Mouse (Mus musculus) left cerebral cortex, postnatal 25 days (tissue): ENCODE results near the gene Adamtsl5. TPM values are rescaled to one million over a fixed set of nuclear protein-coding genes. Genes with fewer than 3 reads are reported as not detected.
A peak's percentile ranks its signal among the peaks of the same experiment; 100 is the strongest.
"Not testable (repeated sequence)": the region's sequence is repeated elsewhere in the genome, so short reads cannot be mapped to it uniquely, and the experiment has no call there.

Source experiments
- DNase-seq, 2 experiments: peaks; one replicate each; pipeline ENCODE4 v3.0.0; 2022; ENCODE audit warnings: low spot score in 2 of 2, mixed read lengths in 1 of 2
- intact Hi-C: fragments of 180-260 bp; cut with DNase I; formaldehyde crosslinking; loops from one replicate; pipeline ENCODE4 v1.15.1; 2025
- total RNA-seq, 2 experiments: library from RNA; stranded (reverse); gene quantifications; 2 replicates each; pipeline ENCODE4 v1.2.3; 2021

The Adamtsl5 gene
- total RNA-seq, 2 experiments from 2014 or later: 5.1 to 7.4 TPM

DNA sequence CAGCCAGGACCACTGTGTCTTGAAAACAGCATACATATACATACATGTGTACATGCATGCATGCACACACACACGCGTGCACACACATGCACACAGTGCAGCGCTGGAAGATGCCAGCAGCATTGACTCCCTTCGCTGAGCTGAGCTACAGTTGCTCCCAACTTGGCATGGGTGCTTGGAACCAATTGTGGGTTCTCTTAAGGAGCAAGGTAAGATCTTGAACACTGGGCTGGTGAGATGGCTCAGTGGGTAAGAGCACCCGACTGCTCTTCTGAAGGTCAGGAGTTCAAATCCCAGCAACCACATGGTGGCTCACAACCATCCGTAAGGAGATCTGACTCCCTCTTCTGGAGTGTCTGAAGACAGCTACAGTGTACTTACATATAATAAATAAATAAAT, 2.3 kb downstream of the Adamtsl5 start:
- intact Hi-C loops, DNase-seq: not testable (repeated sequence)

DNA sequence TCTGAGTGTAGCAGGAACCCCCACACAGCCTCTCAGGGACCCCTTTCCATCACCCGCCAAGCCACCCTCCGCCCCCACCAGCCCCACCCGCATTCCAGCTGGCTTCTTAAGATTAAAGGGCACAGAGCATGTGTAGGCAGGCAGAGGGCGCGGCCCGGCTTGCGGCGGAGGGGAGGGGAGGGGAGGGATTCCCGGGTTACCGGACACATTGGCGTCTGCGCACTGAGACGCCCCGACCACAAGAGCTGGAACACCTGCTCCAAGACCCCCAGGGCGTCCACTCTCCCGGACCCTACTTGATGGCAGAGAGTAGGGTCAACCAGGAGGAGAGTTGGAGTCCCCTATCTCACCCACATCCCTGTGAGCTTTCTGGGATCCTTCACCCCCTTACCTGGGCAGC, 3.1 kb downstream of the Adamtsl5 start:
- no peak for DNase-seq

DNA sequence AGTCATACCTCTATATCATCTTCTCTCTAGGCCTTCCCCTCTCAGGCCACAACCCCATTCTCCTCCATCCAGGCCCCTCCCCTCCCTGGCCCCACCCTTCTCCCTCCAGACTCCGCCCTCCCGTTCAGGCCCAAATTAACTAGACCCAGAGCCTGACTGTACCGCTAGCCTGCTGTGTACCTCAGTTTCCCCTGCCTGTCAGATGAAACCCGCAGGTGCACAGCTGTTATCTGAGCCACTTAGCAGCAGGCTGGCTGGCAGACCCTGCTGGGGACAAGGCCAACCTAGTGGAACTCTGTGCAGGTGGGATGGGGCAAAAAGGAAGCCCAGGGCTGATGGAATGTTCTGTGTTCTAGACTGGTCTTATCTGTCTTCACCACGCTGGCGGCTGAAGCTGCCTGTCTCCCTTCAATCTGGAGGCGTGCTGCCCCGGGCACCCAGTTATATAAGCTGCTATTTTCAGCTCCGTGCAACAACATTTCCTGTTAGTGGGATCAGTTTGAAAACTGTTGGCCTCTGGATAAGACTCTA, 4.0 kb downstream of the Adamtsl5 start:
- DNase-seq: peak in 1 of 2 experiments; percentile 46
- intact Hi-C loops: no loop called here

More for the DNA sequence above, 3.1 kb downstream of the Adamtsl5 start:
- intact Hi-C loops: no loop called here

DNA sequence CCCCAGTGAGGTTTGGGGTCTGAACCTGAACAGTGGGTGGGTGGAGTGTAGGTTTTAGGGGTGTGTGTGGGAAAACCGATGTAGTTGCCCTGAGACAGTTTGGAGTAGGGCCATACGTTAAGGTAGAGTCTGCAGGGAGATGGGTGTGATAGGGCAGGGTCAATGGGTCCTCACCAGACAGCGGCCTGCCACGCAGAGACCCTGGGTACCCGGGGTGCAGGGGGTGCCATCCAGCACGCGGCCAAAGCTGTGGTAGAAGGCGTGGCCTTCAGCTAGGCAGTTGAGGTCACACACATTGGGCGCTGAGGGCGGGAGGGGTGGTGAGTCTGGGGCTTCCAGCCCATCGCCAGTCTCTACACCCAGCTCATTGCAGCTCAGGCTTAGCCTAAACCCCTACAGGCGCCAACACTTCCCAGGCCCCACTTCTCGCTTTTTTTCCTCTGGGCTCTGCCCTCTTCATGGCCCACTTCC, 4.8 kb downstream of the Adamtsl5 start:
- intact Hi-C loops: no loop called here
- no peak for DNase-seq

DNA sequence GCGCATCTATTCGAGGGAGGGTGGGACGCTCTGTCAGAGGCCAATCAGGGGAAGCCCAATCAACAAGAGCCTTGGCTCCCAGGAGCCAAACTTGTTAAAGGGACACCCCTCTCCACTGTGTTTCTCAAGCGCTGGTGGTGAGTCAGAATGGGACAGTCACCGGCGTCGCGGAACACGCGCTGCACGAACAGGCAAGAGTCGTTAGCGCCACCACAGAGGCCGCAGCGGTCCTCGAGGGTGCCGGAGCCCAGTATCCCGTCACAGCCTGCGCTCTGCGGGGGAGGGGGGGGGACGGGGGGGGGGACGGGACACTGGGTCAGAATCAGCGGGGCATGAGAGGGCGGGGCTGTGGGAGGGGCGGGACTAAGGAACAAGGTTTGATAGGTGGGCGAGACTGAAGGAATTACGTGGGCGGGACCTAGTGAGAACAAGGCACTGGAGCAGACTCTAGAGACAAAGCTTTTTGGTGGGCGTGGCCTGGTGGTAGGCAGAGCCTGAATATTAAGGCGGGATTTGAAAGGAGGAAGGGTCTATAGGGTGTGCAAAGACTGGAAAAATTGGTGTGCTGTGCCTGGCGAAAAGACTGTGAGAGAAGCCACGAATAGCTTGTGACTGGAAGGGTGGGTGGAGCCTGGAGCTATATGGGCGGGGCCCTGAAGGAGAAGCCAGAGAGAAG, 5.3 kb downstream of the Adamtsl5 start:
- peak in 1 of 2 experiments; percentile 54 for DNase-seq
- intact Hi-C loops: no loop called here

DNA sequence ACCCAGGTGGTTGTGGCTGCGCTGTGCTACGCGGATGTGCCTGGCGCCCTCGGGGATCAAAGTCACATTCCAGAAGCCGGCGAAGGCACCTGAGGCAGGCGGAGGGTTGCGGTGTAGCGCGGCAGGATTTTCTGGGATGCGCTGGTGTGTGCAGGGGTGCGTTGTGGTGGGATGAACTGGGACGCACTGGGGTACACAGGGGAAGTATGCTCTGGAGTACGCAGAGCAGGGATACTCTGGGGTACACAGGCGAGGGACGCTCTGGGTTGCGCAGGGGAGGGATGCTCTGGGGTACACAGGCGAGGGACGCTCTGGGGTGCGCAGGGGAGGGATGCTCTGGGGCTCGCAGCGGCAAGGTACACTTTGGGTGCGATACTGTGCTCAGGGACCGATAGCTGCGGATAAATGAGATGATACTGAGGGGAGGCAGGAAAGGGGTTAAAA, 5.9 kb downstream of the Adamtsl5 start:
- intact Hi-C loops: no loop called here
- DNase-seq: no peak

DNA sequence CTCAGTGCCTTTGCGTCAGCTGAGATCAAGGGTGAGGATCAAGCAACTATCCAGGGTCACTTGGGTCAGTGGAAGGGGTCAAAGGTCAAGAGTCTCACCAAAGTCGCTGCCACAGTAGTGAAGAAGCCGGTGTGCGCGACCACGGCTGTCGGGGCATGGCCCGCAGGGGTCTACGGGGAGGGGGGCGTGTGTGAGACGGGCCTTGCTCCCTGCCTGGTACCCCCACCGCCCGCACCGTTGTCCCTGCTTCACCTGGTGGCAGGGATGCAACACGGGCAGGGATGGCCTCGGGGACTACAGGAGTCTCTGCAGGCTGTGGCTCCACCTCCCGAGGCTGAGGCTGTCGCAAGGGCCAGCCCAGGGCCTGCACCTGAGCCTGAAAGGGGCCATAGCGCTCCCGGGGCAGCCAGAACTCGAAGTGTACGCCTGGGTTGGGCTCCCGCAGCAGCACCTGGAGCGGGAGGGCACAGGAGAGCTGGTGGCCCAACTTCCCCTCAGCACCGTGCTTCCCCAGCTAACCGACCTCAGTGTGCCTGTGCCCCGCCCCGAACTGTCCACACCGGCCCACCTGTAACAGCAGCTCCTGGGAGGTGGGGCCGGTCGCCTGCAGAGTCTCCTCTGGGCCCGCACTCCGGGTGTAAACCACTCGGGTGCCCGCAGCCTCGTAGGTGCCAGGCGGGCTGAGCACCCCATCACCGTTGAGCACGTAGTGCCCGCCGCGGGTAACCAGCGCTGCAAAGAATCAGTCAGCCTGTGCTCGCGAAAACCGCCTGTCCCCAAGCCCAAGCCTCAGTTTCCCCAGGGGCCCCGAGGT, 6.5 kb downstream of the Adamtsl5 start:
- no peak for DNase-seq
- intact Hi-C loops: no loop called here

DNA sequence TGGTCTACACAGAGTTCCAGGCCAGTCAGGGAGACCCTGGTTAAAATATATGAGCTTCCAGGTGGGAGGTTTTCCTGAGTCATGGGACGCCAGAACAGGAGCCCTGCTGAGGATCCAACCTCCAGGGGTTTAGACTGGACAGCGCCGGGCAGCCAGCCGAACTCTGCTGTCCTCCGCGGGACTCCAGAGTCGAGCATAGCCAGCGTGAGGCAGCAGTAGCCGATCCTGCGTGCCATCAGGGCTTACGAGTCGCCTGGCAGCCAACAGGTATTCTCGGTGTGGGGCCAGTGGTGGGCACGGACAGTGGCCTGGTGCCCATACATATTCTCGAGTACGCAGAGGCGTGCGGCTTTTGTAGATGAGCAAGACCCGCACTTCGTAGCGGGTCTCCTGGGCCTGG, 7.2 kb downstream of the Adamtsl5 start:
- intact Hi-C loops: no loop called here
- no peak for DNase-seq

DNA sequence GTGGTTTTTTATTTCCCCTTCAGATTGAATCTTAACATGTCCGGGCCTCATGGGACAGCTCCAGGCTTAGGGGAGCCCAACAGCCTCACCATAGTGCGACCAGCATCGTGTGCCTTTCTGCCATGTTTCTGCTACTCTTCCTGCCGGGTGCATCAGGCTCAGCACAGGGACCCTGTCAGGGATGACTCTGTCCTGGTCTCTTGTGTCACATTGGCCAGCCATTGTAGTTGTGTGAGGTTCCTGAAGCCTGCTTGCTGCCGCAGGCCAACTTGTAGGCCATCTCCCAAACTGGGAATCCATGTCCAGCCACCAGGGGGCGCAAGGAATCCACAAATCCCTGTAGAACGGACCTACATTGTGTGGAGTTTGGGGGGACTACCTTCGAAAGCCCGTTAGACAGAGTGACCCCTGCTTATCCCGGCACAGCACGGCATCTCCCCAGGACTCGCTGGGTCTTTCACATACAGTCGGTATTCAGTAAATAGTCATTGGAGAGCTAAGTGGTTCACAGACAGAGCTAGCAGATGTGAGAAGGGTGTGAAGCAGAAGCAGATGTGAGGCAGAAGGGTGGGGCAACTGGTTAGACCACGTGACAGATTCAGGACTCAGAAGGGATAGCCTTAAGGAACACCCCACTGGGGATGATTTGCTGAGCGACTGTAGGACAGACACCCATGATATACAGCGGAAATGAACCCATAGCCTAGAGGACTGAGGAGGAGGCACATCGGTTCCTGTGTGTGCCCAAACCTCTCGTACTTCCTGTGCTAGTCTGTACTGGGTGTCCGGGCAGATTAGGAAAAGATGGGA, 8.1 kb downstream of the Adamtsl5 start:
- intact Hi-C loops: loop anchor here (1.0 kb wide), 1 partner anchor 34 kb away; no protein-coding TSS in a partner anchor
- peak; percentile 81 to 85 for DNase-seq

DNA sequence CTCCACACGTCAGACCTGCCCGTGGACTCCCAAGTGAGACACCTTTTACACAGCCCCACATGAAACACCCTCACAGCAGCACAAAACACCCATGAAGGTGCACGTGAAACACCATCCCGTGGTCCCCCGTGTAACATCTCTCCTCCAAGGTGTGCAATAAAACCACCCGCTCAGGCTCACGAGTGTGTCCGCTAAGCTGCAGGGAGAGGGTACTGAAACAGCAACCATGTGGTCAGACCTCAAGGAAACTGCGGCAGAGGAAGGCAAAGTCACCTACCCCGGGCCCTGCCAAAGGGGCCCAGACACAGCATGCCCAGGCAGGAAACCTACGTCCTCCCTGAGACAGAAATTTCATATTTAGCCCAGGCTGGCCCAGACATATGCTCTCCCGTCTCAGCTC, 11.9 kb downstream of the Adamtsl5 start:
- DNase-seq: no peak
- intact Hi-C loops: no loop called here

DNA sequence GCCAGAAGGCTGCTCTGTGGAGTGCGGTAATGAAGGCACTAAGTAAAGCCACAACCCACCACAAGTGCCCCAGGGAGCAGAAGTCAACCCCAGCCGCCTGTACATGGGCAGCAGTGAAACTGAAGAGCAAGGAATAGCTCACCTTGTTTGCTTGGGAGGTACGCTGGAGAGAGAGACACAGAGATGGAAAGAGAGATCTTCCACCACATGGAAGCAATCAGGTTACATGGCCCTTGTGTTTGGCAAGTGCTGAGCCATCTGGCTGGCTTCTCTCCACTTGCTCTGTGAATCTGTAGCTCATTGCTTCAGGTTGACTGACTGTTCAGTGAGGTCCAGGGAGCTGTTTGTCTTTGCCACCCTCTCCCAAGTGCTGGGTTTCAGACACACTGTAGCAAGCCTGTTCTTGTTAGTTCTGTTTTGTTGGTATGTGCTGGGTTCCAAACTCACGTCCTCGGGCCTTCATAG, 15.7 kb downstream of the Adamtsl5 start:
- no peak for DNase-seq
- intact Hi-C loops: no loop called here

DNA sequence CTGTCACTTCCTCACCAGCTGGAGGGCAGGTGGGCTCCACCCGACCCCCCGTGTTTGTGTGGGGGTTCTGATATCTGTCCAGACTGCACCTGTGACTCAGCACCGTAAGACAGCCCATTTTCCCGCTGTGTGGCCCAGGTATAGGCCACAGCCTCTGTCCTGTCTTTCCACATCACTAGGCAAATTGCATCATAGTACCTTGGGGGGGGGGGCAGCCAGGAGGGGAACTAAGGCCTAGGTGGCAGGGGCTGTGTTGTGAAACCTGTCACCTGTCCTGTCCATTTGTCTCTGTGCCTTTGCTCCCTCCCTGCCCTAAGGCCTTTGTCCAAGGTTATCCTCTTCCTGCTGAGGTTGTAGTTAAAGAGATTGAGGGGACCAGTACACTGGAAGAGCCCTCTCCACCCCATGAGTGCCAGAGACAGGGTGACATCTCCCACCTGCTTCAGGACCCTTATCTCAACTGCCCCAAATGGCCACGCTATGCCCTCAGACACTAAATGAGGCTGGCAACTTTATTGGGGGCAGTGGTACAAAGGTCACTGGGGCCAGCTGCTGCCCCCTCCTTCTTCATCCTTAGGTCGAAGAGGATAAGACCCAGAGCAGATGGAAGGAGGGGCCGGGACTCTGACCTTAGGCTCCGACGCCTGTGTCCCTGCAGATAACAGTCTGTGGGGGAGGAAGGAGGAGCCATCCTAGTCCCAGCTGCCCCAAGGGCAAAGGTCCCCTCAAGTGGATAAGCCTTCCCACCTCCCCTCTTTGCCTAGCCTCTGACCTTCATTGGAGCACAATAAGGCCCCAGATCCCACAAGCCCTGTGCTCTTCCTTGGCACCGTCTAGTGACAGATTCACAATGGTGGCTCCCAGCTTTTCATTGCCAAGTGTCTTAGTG, 16.3 kb downstream of the Adamtsl5 start:
- intact Hi-C loops: no loop called here
- DNase-seq: no peak

DNA sequence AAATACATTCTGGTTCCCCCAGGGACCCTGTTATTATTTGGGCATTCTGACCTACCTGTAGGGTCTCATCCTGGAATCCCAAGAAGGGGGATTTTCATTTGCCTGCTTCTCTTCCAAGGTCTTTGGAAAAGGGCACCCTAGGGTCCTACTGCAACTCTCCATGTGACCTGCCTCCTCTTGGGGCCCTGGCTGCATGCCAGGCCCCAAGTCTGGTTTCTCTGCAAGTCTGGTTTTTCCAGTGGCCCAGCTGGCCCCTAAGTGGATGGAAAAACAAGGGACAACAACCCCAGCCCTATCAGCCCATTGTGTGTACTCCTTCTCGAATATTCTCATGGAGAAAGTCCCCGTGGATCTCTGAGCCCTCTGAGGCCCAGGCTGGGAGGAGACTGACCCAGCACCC, 17.3 kb downstream of the Adamtsl5 start:
- intact Hi-C loops: no loop called here
- DNase-seq: no peak

DNA sequence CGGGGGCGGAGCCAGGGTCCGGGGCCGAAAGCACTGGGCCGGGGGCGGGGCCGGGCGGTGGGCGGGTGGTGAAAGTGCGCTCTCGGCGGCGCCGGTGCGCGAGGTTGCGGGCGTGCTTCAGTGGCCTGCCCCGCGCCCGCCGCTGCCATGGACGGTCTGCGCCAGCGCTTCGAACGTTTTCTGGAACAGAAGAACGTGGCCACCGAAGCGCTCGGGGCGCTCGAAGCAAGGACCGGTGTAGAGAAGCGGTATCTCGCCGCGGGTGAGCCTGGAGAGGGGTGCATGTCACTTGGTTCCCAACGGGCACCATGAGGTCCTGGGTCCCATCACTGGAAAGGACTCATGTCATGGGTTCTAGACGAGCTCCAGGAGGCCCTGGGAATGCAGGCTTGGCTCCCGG, 18.1 kb downstream of the Adamtsl5 start:
- intact Hi-C loops: no loop called here
- no peak for DNase-seq

DNA sequence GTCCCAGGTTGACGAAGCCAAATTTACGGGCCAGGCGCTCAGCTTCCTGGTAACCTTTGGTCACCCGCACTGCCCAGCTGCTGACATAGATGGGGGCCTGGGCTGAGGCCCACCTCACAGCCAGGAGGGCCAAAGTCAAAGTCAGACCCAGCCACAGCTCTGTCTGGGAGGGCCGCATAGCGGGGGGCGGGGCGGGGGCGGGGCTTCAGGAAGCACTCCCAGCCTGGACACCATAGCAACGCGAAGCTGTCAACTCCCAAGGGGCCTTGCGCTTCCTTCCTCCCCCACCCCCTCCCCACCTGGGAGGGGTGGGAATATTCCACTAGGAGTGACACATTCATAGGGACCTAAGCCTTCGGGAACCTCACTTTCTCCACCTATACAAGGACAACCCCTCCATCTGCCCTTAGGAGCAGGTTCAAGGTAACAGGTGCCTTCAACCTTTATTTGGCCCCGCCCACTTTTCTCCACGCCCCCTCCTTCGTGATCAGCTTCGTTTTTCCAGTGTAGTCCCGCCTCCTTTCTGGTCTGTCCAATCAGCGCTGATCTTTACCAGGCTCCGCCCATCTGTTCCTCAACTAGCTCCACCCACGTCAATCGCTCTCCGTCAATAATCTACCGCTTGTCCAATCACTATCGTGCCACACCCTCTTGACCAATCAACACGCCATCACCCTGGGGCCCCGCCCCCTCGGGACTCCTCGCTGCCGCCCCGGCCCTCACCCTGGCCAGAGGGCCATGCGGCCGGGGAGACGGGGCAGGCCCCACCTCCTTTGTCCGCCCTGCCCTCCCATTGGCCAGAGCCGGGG, 18.7 kb downstream of the Adamtsl5 start, which contains the start of the genes Pcsk4 and Reep6:
TSS of gene Pcsk4 (minus strand) at position 226 of the 809 bp plus-strand sequence.
TSS of gene Reep6 (plus strand) at position 681 of the 809 bp plus-strand sequence.
- DNase-seq: peak; percentile 95 to 97
- intact Hi-C loops: no loop called here

DNA sequence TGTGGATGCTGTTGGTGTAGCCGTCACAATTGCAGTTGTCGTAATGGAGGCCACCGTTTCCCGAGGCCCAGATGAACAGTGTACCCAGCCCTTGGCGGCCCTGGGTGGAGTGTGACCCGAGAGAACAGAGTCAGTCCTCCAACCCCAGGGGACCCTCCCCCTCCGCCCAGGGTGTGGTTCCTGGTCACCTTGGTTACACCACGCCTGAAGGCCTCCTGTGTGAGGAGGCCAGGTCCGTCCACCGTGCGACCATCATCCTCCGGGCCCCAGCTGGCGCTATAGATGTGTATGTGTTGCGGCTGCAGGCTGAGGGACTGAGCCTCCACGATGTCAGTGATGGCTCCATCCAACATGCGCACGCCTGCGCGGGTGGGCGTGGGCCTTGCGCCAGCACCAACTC, 23.2 kb downstream of the Adamtsl5 start:
- DNase-seq: no peak
- intact Hi-C loops: no loop called here

DNA sequence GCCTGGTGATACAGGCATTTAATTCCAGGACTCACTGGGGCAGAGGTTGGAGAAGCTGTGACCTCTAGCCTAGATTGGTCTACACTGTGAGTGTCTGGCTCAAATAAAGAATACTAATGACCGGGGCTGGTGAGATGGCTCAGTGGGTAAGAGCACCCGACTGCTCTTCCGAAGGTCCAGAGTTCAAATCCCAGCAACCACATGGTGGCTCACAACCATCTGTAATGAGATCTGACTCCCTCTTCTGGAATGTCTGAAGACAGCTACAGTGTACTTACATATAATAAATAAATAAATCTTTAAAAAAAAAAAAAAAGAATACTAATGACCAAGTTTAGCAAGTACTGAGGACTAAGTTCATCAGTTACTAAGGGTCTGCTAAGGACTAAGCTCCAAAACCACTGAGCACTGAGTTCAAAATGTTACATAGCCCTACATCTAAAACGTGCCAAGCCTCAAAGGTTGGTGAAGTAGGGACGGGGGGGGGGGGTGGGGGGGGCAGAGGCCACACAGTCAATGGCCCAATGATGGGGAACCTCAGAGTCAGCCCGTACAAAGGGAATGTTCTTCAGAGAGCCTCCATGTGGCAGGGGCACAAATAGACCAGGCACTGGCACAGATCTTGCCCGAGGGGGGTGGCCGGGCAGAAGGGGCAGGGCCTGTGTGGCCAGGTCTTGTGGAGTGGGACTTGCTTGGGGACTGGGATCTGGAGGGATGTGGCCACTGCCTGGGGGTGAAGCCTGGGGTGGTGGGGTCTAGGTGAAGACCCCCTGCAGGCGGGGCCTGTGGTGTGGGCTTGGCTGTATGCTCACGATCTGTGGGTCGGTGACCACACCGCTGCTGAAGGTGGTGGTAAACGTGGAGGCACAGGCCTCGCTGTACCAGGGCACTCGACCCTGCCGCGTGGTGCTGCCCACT, 23.8 kb downstream of the Adamtsl5 start:
- no peak for DNase-seq
- intact Hi-C loops: no loop called here
